Mouse (Mus musculus): Measurements from ENCODE around the gene Morc2a. TPM values are rescaled to one million over a fixed set of nuclear protein-coding genes. Genes with fewer than 3 reads are reported as not detected.

Gene Morc2a
- total RNA-seq, 1 experiment: 36.3 TPM

DNA sequence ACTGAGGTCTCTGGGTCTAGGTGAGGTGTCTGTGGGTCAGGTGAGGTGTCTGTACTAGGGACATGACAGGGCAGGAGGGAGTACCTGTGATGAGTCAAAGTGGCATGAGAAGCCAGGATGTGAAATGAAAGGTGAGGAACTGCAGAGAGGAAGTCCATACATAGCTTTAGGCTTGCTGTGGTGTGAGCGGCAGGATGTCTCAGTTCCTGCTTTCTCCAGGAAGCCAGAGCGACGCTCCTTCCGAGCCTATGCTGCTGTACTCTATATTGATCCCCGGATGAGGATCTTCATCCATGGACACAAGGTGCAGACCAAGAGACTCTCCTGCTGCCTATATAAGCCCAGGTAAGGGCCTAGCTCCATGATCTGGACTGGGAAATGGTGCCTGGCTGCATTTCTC lies 27.4 kb downstream of the Morc2a start:
- H3K36me3 ChIP-seq (ENCODE audit: control insufficient read depth, insufficient read depth, low read length, poor library complexity, severe bottlenecking): peaks cover 55% of the 10 kb centered on the region
- in situ Hi-C loops (cut with MboI; ENCODE audit: low sequenced_read_pairs in 2 of 2, unreplicated experiment in 2 of 2): no loop called here
- H3K27ac ChIP-seq (ENCODE audit: insufficient read depth, low read depth, low read length, poor library complexity, severe bottlenecking): no peak overlapping the region
- no peaks in the 10 kb centered on the region for H3K9me3 ChIP-seq (ENCODE audit: control insufficient read depth, insufficient read depth, low read depth, low read length)
- no peaks in the 10 kb centered on the region for H3K4me1 ChIP-seq (ENCODE audit: control insufficient read depth in 2 of 2, insufficient read depth in 2 of 2, low read length in 2 of 2, poor library complexity in 1 of 2)
- no peak overlapping the region for H3K4me3 ChIP-seq (ENCODE audit: insufficient read depth in 1 of 2, low read depth in 1 of 2, low read length in 2 of 2, poor library complexity in 1 of 2, severe bottlenecking in 1 of 2)
- no peak overlapping the region for H3K9ac ChIP-seq (ENCODE audit: insufficient read depth, low read depth, low read length, poor library complexity, severe bottlenecking)
- no peak for DNase-seq (ENCODE audit: low read depth, low spot score)
- no peak for TF ChIP-seq CHD2 (IDR thresholded peaks at IDR 0.05; ENCODE audit: low read depth, low read length)
- no peak for TF ChIP-seq ZC3H11A (IDR thresholded peaks at IDR 0.05; ENCODE audit: borderline replicate concordance, low read depth, low read length)
- no peak for TF ChIP-seq ZNF384 (IDR thresholded peaks at IDR 0.05; ENCODE audit: low read depth, low read length)
- no peak for TF ChIP-seq MAFK (IDR thresholded peaks at IDR 0.05; ENCODE audit: insufficient read depth, low read depth, low read length)
- no peak for TF ChIP-seq HCFC1 (IDR thresholded peaks at IDR 0.05; ENCODE audit: borderline replicate concordance, insufficient read depth, low read length)

DNA sequence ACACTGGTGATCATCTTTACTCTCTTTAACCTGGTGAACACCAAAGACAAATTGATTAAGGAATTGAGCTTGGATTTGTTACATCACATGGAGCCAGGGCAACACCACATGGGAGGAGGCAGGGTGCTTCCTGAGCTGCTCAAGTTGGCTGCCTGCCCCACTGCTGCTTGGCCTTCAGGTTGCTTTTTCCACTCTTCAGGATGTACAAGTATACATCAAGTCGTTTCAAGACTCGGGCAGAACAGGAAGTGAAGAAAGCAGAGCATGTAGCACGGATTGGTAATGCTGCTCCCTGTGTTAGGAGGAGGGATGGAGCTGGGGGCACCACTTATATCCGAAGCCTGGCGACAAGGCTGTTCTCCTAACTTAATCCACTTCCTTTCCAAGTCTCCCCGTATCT lies 28.2 kb downstream of the Morc2a start:
- in situ Hi-C loops (cut with MboI; ENCODE audit: low sequenced_read_pairs in 2 of 2, unreplicated experiment in 2 of 2): no loop called here
- peaks cover 58% of the 10 kb centered on the region for H3K36me3 ChIP-seq (ENCODE audit: control insufficient read depth, insufficient read depth, low read length, poor library complexity, severe bottlenecking)

DNA sequence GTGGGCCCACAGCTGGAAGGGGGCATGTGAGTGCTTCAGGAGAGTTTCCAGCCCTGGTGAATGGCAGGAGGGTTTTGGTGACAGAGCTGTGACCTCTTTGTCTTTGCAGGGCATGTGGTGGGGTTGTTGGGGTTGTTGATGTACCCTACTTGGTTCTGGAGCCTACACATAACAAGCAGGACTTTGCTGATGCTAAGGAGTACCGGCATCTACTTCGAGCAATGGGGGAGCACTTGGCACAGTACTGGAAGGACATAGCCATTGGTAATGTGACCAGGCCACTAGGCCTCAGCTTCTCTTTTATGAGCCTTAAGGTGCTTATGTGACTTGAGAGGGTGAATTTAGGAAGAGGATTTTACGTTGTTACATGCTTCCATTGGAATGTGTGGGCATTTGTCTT lies 30.8 kb downstream of the Morc2a start:
- H3K36me3 ChIP-seq (ENCODE audit: control insufficient read depth, insufficient read depth, low read length, poor library complexity, severe bottlenecking): peaks cover 62% of the 10 kb centered on the region
- H3K27ac ChIP-seq (ENCODE audit: insufficient read depth, low read depth, low read length, poor library complexity, severe bottlenecking): no peak overlapping the region
- no peak for DNase-seq (ENCODE audit: low read depth, low spot score)
- H3K9ac ChIP-seq (ENCODE audit: insufficient read depth, low read depth, low read length, poor library complexity, severe bottlenecking): no peak overlapping the region
- no peak for TF ChIP-seq HCFC1 (IDR thresholded peaks at IDR 0.05; ENCODE audit: borderline replicate concordance, insufficient read depth, low read length)
- TF ChIP-seq ZNF384 (IDR thresholded peaks at IDR 0.05; ENCODE audit: low read depth, low read length): no peak
- TF ChIP-seq CHD2 (IDR thresholded peaks at IDR 0.05; ENCODE audit: low read depth, low read length): no peak
- TF ChIP-seq MAFK (IDR thresholded peaks at IDR 0.05; ENCODE audit: insufficient read depth, low read depth, low read length): no peak
- TF ChIP-seq ZC3H11A (IDR thresholded peaks at IDR 0.05; ENCODE audit: borderline replicate concordance, low read depth, low read length): no peak
- no peaks in the 10 kb centered on the region for H3K4me1 ChIP-seq (ENCODE audit: control insufficient read depth in 2 of 2, insufficient read depth in 2 of 2, low read length in 2 of 2, poor library complexity in 1 of 2)
- no peak overlapping the region for H3K4me3 ChIP-seq (ENCODE audit: insufficient read depth in 1 of 2, low read depth in 1 of 2, low read length in 2 of 2, poor library complexity in 1 of 2, severe bottlenecking in 1 of 2)
- in situ Hi-C loops (cut with MboI; ENCODE audit: low sequenced_read_pairs in 2 of 2, unreplicated experiment in 2 of 2): no loop called here
- no peaks in the 10 kb centered on the region for H3K9me3 ChIP-seq (ENCODE audit: control insufficient read depth, insufficient read depth, low read depth, low read length)

More for the DNA sequence above, 28.2 kb downstream of the Morc2a start:
- Histone ChIP-seq H3K4me1 (ENCODE audit: control insufficient read depth in 2 of 2, insufficient read depth in 2 of 2, low read length in 2 of 2, poor library complexity in 1 of 2) (no peaks in the 10 kb centered on the region), H3K9me3 (ENCODE audit: control insufficient read depth, insufficient read depth, low read depth, low read length) (no peaks in the 10 kb centered on the region), H3K27ac (ENCODE audit: insufficient read depth, low read depth, low read length, poor library complexity, severe bottlenecking) (no peak overlapping the region), H3K9ac (ENCODE audit: insufficient read depth, low read depth, low read length, poor library complexity, severe bottlenecking) (no peak overlapping the region), H3K4me3 (ENCODE audit: insufficient read depth in 1 of 2, low read depth in 1 of 2, low read length in 2 of 2, poor library complexity in 1 of 2, severe bottlenecking in 1 of 2) (no peak overlapping the region)
- no peak for DNase-seq (ENCODE audit: low read depth, low spot score)
- no peak for TF ChIP-seq ZNF384 (IDR thresholded peaks at IDR 0.05; ENCODE audit: low read depth, low read length)
- no peak for TF ChIP-seq ZC3H11A (IDR thresholded peaks at IDR 0.05; ENCODE audit: borderline replicate concordance, low read depth, low read length)
- TF ChIP-seq HCFC1 (IDR thresholded peaks at IDR 0.05; ENCODE audit: borderline replicate concordance, insufficient read depth, low read length): no peak
- TF ChIP-seq CHD2 (IDR thresholded peaks at IDR 0.05; ENCODE audit: low read depth, low read length): no peak
- TF ChIP-seq MAFK (IDR thresholded peaks at IDR 0.05; ENCODE audit: insufficient read depth, low read depth, low read length): no peak

DNA sequence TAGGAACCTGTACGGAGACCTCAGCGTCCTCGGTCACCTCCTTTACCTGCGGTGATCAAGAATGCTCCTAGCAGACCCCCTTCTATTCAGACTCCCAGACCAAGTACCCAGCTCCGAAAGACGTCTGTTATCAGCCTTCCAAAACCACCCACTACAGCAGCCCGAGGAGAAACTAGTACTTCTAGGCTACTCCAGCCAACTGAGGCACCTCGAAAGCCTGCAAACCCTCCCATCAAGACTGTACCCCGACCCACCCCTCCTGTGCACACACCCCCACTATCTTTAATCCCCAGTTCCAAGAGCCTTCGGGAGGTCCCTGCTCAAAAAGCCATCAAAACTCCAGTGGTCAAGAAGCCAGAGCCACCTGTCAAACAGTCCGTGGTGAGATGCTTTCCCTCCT lies 34.7 kb downstream of the Morc2a start:
- no peak for DNase-seq (ENCODE audit: low read depth, low spot score)
- no peak overlapping the region for H3K27ac ChIP-seq (ENCODE audit: insufficient read depth, low read depth, low read length, poor library complexity, severe bottlenecking)
- H3K9me3 ChIP-seq (ENCODE audit: control insufficient read depth, insufficient read depth, low read depth, low read length): no peaks in the 10 kb centered on the region
- no peaks in the 10 kb centered on the region for H3K4me1 ChIP-seq (ENCODE audit: control insufficient read depth in 2 of 2, insufficient read depth in 2 of 2, low read length in 2 of 2, poor library complexity in 1 of 2)
- TF ChIP-seq ZNF384 (IDR thresholded peaks at IDR 0.05; ENCODE audit: low read depth, low read length) (no peak), ZC3H11A (IDR thresholded peaks at IDR 0.05; ENCODE audit: borderline replicate concordance, low read depth, low read length) (no peak), HCFC1 (IDR thresholded peaks at IDR 0.05; ENCODE audit: borderline replicate concordance, insufficient read depth, low read length) (no peak), CHD2 (IDR thresholded peaks at IDR 0.05; ENCODE audit: low read depth, low read length) (no peak), MAFK (IDR thresholded peaks at IDR 0.05; ENCODE audit: insufficient read depth, low read depth, low read length) (no peak)
- H3K9ac ChIP-seq (ENCODE audit: insufficient read depth, low read depth, low read length, poor library complexity, severe bottlenecking): no peak overlapping the region
- H3K4me3 ChIP-seq (ENCODE audit: insufficient read depth in 1 of 2, low read depth in 1 of 2, low read length in 2 of 2, poor library complexity in 1 of 2, severe bottlenecking in 1 of 2): no peak overlapping the region
- in situ Hi-C loops (cut with MboI; ENCODE audit: low sequenced_read_pairs in 2 of 2, unreplicated experiment in 2 of 2): no loop called here
- H3K36me3 ChIP-seq (ENCODE audit: control insufficient read depth, insufficient read depth, low read length, poor library complexity, severe bottlenecking): peaks cover 56% of the 10 kb centered on the region

DNA sequence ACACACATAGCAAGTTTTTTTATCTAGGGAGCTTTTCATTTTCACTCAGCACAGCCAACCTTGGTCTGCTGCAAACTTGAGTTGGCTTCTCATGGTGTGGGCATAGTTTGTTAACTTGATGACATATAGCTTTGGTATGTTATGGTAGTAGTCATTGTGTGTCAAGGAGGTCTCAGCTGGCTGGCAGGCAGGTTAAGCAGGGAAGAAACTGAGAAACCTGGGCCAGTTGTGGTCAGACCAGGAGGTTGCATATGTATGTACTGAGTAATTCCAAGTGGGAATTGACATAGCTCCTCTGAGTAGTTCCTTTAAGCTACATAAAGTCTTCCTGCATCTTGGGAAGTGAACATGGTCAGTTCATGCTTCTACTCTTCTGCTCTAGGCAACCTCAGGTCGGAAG lies 35.2 kb downstream of the Morc2a start:
- H3K4me3 ChIP-seq (ENCODE audit: insufficient read depth in 1 of 2, low read depth in 1 of 2, low read length in 2 of 2, poor library complexity in 1 of 2, severe bottlenecking in 1 of 2): no peak overlapping the region
- no peaks in the 10 kb centered on the region for H3K4me1 ChIP-seq (ENCODE audit: control insufficient read depth in 2 of 2, insufficient read depth in 2 of 2, low read length in 2 of 2, poor library complexity in 1 of 2)
- H3K27ac ChIP-seq (ENCODE audit: insufficient read depth, low read depth, low read length, poor library complexity, severe bottlenecking): no peak overlapping the region
- H3K9ac ChIP-seq (ENCODE audit: insufficient read depth, low read depth, low read length, poor library complexity, severe bottlenecking): no peak overlapping the region
- in situ Hi-C loops (cut with MboI; ENCODE audit: low sequenced_read_pairs in 2 of 2, unreplicated experiment in 2 of 2): no loop called here
- TF ChIP-seq ZNF384 (IDR thresholded peaks at IDR 0.05; ENCODE audit: low read depth, low read length): no peak
- TF ChIP-seq HCFC1 (IDR thresholded peaks at IDR 0.05; ENCODE audit: borderline replicate concordance, insufficient read depth, low read length): no peak
- TF ChIP-seq MAFK (IDR thresholded peaks at IDR 0.05; ENCODE audit: insufficient read depth, low read depth, low read length): no peak
- TF ChIP-seq CHD2 (IDR thresholded peaks at IDR 0.05; ENCODE audit: low read depth, low read length): no peak
- no peak for TF ChIP-seq ZC3H11A (IDR thresholded peaks at IDR 0.05; ENCODE audit: borderline replicate concordance, low read depth, low read length)
- no peaks in the 10 kb centered on the region for H3K9me3 ChIP-seq (ENCODE audit: control insufficient read depth, insufficient read depth, low read depth, low read length)
- DNase-seq (ENCODE audit: low read depth, low spot score): no peak
- H3K36me3 ChIP-seq (ENCODE audit: control insufficient read depth, insufficient read depth, low read length, poor library complexity, severe bottlenecking): peaks cover 60% of the 10 kb centered on the region
